Comparison of ENCODE assay signal across 22 mouse cellular contexts in genomic region chr14:13597204-13597603, GRCm38 (mm10).
DNase-seq lines count a peak whose midpoint lies in the region; ATAC-seq and TF ChIP-seq lines count a peak whose summit lies in the region.
"Had no signal": no experiment of that assay in that cellular context is flagged by ENCODE, and none has a peak within 500 bp of the region (broad histone marks: within the 10 kb centered on the region; RNA-seq: fewer than 3 reads in every experiment).

No protein-coding gene starts in this region.

- H3K27ac ChIP-seq in lung, embryonic 16.5 days (ENCODE audit: low read length): no peak overlapping the region
- no peak overlapping the region for H3K27ac ChIP-seq in stomach, postnatal 0 days (replicated peaks)
- H3K27ac ChIP-seq: embryonic facial prominence, embryonic 13.5 days; embryonic facial prominence, embryonic 15.5 days; forebrain, embryonic 10.5 days; forebrain, embryonic 12.5 days had no signal

- peak overlapping the region; percentile 28 for H3K4me3 ChIP-seq in lung, embryonic 16.5 days (ENCODE audit: low read length)
- H3K4me3 ChIP-seq in lung, adult 2 months (replicated peaks; ENCODE audit: extremely low read depth, low read depth, low read length): no peak overlapping the region
- H3K4me3 ChIP-seq in stomach, postnatal 0 days (ENCODE audit: low read depth, low read length): no peak overlapping the region
- H3K4me3 ChIP-seq: embryonic facial prominence, embryonic 13.5 days; embryonic facial prominence, embryonic 15.5 days; erythroblast, embryonic 14.5 days; forebrain, embryonic 10.5 days; forebrain, embryonic 12.5 days had no signal

- H3K4me2 ChIP-seq in lung, embryonic 16.5 days (ENCODE audit: low read depth, low read length): peak overlapping the region; percentile 31; the same call in 1 of the 2 replicates
- H3K4me2 ChIP-seq in stomach, postnatal 0 days (replicated peaks; ENCODE audit: low read depth): no peak overlapping the region
- H3K4me2 ChIP-seq: embryonic facial prominence, embryonic 13.5 days; embryonic facial prominence, embryonic 15.5 days; forebrain, embryonic 12.5 days had no signal

- 46% methylated on average over 2 of the region's 2 CpGs for WGBS in lung, embryonic 16.5 days
- 57% methylated on average over 2 of the region's 2 CpGs for WGBS in lung, adult 2 months
- 44% methylated on average over 2 of the region's 2 CpGs for WGBS in stomach, postnatal 0 days

- TF ChIP-seq POLR2A in lung, adult 2 months (IDR thresholded peaks at IDR 0.05; ENCODE audit: borderline replicate concordance, extremely low read depth, low read depth, low read length): no peak

- H3K9ac ChIP-seq in lung, embryonic 16.5 days (ENCODE audit: low read length): no peak overlapping the region
- no peak overlapping the region for H3K9ac ChIP-seq in stomach, postnatal 0 days (ENCODE audit: low read length)
- H3K9ac ChIP-seq: embryonic facial prominence, embryonic 13.5 days; embryonic facial prominence, embryonic 15.5 days; forebrain, embryonic 12.5 days had no signal

- TF ChIP-seq EP300 in stomach, postnatal 0 days (optimal IDR thresholded peaks at IDR 0.05): no peak

- no peak for DNase-seq in lung, adult 2 months
- DNase-seq in lung, postnatal 10 days: peak; percentile 2
- peak; percentile 7 for DNase-seq in lung, postnatal 36 days
- DNase-seq in stomach, postnatal 0 days (ENCODE audit: low spot score): no peak
- DNase-seq: adrenal gland, adult 2 months; adrenal gland, postnatal 10 days; adrenal gland, postnatal 25 days; cerebellum, adult 11 months; cerebellum, adult 18-20 months; cerebellum, adult 8-10 months; cerebellum, adult 9-11 months; cerebellum, postnatal 14 days; cerebellum, postnatal 36 days; embryo, embryonic 11 days had no signal

- no peaks in the 10 kb centered on the region for H3K9me3 ChIP-seq in lung, embryonic 16.5 days (ENCODE audit: control insufficient read depth, low read length)
- H3K9me3 ChIP-seq in stomach, postnatal 0 days (ENCODE audit: control insufficient read depth, low read length): no peaks in the 10 kb centered on the region
- H3K9me3 ChIP-seq: embryonic facial prominence, embryonic 13.5 days; embryonic facial prominence, embryonic 15.5 days; forebrain, embryonic 10.5 days; forebrain, embryonic 12.5 days had no signal

- H3K4me1 ChIP-seq in lung, embryonic 16.5 days (replicated peaks; ENCODE audit: control insufficient read depth, insufficient read depth, low read length): no peaks in the 10 kb centered on the region
- no peaks in the 10 kb centered on the region for H3K4me1 ChIP-seq in lung, adult 2 months (ENCODE audit: control insufficient read depth, insufficient read depth, low read length)
- no peaks in the 10 kb centered on the region for H3K4me1 ChIP-seq in stomach, postnatal 0 days (replicated peaks; ENCODE audit: control insufficient read depth, insufficient read depth)
- H3K4me1 ChIP-seq: embryonic facial prominence, embryonic 13.5 days; embryonic facial prominence, embryonic 15.5 days; forebrain, embryonic 10.5 days; forebrain, embryonic 12.5 days had no signal

- no peak for TF ChIP-seq CTCF in lung, adult 2 months (IDR thresholded peaks at IDR 0.05; ENCODE audit: insufficient read depth, low read length)
- no peak for TF ChIP-seq CTCF in stomach, postnatal 0 days (IDR thresholded peaks at IDR 0.05; ENCODE audit: low read depth)

- H3K27me3 ChIP-seq in lung, embryonic 16.5 days (ENCODE audit: control insufficient read depth, insufficient read depth, low read depth, low read length): no peaks in the 10 kb centered on the region
- H3K27me3 ChIP-seq in stomach, postnatal 0 days (ENCODE audit: control insufficient read depth, insufficient read depth, low read length): no peaks in the 10 kb centered on the region
- H3K27me3 ChIP-seq: embryonic facial prominence, embryonic 13.5 days; embryonic facial prominence, embryonic 15.5 days; forebrain, embryonic 12.5 days had no signal

- no peaks in the 10 kb centered on the region for H3K36me3 ChIP-seq in lung, embryonic 16.5 days (ENCODE audit: control insufficient read depth, insufficient read depth, low read length)
- H3K36me3 ChIP-seq in stomach, postnatal 0 days (ENCODE audit: control insufficient read depth, insufficient read depth, low read length): no peaks in the 10 kb centered on the region
- H3K36me3 ChIP-seq: embryonic facial prominence, embryonic 13.5 days; embryonic facial prominence, embryonic 15.5 days; forebrain, embryonic 10.5 days; forebrain, embryonic 12.5 days had no signal

- peak; percentile 66; the same call in 1 of the 2 replicates for ATAC-seq in lung, embryonic 16.5 days (ENCODE audit: low read depth)
- no peak for ATAC-seq in stomach, postnatal 0 days (ENCODE audit: low FRiP score, low TSS enrichment)
- ATAC-seq: forebrain, embryonic 14.5 days; forebrain, embryonic 16.5 days had no signal

Comparison
In these comparisons a context has a peak if more than half of its experiments do, and no peak if none do; other contexts are left out.
1. DNase-seq: peak in lung, postnatal 10 days (single experiment) and lung, postnatal 36 days (single experiment); none in lung, adult 2 months (single experiment) and stomach, postnatal 0 days (single experiment).